Mouse (Mus musculus) brain, embryonic 14.5 days (tissue): Measurements from ENCODE around the gene Lrrc19.

Experiments used
- CTCF ChIP-seq: fragments of 200-500 bp; IDR thresholded peaks from 2 replicates; pipeline ENCODE4 v1.5.1; 2012; ENCODE audit warnings: inconsistent platforms, mild to moderate bottlenecking, moderate library complexity, borderline replicate concordance; ENCODE audit not compliant: insufficient read depth, insufficient read length; ENCODE audit errors: extremely low read depth
- POLR2A ChIP-seq: fragments of 200-500 bp; IDR thresholded peaks from 2 replicates; pipeline ENCODE4 v1.6.1; 2012; ENCODE audit warnings: mild to moderate bottlenecking, inconsistent platforms, borderline replicate concordance; ENCODE audit not compliant: poor library complexity, insufficient read depth, insufficient read length, severe bottlenecking; ENCODE audit errors: extremely low read depth

- TF ChIP-seq CTCF: no peak
- TF ChIP-seq POLR2A: no peak
Measured at GRCm38 (mm10) chr4:94620077-94620476, 29.9 kb downstream of the Lrrc19 start.
